Mouse (Mus musculus) forebrain, embryonic 16.5 days (tissue): Measurements from ENCODE around the gene Atp6v0a1. TPM values are rescaled to one million over a fixed set of nuclear protein-coding genes. Genes with fewer than 3 reads are reported as not detected.

Experiments used
- ATAC-seq: fragments of 200-750 bp; cut with Nextera tagmentation; 2 replicates; pipeline ENCODE4 v1.8.0; 2017; ENCODE audit warnings: mild to moderate bottlenecking, moderate library complexity
- H3K27ac ChIP-seq: fragments of 300-500 bp; sonication (generic); 2 replicates; pipeline ENCODE4 v1.5.1; 2014; ENCODE audit warnings: low read length, control low read depth
- H3K27me3 ChIP-seq: fragments of 300-500 bp; sonication (generic); replicated peaks from 2 replicates; pipeline ENCODE4 v1.6.1; 2014; ENCODE audit warnings: low read length; ENCODE audit not compliant: control insufficient read depth, insufficient read depth
- H3K36me3 ChIP-seq: fragments of 300-500 bp; sonication (generic); 2 replicates; pipeline ENCODE4 v1.6.1; 2014; ENCODE audit not compliant: control insufficient read depth, insufficient read depth
- H3K4me1 ChIP-seq: fragments of 300-500 bp; sonication (generic); replicated peaks from 2 replicates; pipeline ENCODE4 v1.6.1; 2014; ENCODE audit warnings: low read length; ENCODE audit not compliant: control insufficient read depth, insufficient read depth
- H3K4me2 ChIP-seq: fragments of 300-500 bp; sonication (generic); 2 replicates; pipeline ENCODE4 v1.6.1; 2014; ENCODE audit warnings: mild to moderate bottlenecking, low read length, control low read depth
- H3K4me3 ChIP-seq: fragments of 300-500 bp; sonication (generic); replicated peaks from 2 replicates; pipeline ENCODE4 v1.5.1; 2014; ENCODE audit warnings: mild to moderate bottlenecking, low read length, control low read depth
- H3K9ac ChIP-seq: fragments of 300-500 bp; sonication (generic); replicated peaks from 2 replicates; pipeline ENCODE4 v1.6.1; 2014; ENCODE audit warnings: low read depth, low read length, control low read depth
- H3K9me3 ChIP-seq: fragments of 300-500 bp; sonication (generic); 2 replicates; pipeline ENCODE4 v1.6.1; 2016; ENCODE audit warnings: low read length; ENCODE audit not compliant: control insufficient read depth
- WGBS: fragments of 180-500 bp; shearing (Covaris S2); extraction: QIAGEN DNeasy Blood & Tissue Kit; methylation state at CpG from one replicate; pipeline ENCODE4 v1.1.7; 2014; 5-methylcytosine and 5-hydroxymethylcytosine counted together
- polyA plus RNA-seq: library from polyadenylated mRNA; unstranded; fragments of >200 nt; fragmentation: Nextera tagmentation; extraction: Ambion mirVana; gene quantifications from 2 replicates; pipeline ENCODE4 v1.2.1, GENCODE M21; 2015

Gene Atp6v0a1
- polyA plus RNA-seq, 1 experiment from 2014 or later = 111 TPM

DNA sequence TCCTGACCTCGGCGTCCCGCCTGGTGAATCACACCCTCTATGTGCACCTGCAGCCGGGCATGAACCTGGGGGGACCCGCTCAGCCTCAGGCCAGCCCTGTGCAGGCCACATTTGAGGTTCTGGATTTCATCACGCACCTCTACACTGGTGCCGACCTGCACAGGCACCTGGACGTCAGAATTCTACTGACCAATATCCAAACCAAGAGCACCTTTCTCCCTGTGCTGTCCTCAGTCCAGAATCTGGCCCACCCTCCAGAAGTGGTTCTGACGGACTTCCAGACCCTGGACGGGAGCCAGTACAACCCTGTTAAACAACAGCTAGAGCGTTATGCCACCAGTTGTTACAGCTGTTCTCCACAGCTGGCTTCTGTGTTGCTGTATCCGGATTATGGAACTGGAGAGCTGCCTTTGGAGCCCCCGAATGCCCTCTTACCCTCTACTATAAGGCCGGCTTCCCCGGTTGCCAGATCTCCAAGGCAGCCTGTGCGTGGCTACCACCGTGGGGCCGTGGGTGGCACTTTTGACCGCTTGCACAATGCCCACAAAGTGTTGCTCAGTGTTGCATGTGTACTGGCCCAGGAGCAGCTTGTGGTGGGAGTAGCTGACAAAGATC is 73.9 kb downstream of the Atp6v0a1 start:
- no peaks in the 10 kb centered on the region for H3K9me3 ChIP-seq
- no peak for ATAC-seq
- H3K9ac ChIP-seq = peak overlapping the region; percentile 94
- H3K4me3 ChIP-seq = peak overlapping the region; percentile 91
- H3K27me3 ChIP-seq = peaks cover 29% of the 10 kb centered on the region
- peaks cover 33% of the 10 kb centered on the region for H3K4me1 ChIP-seq
- peak overlapping the region; percentile 100 for H3K4me2 ChIP-seq
- H3K27ac ChIP-seq = peak overlapping the region; percentile 94
- WGBS = 30% methylated on average over 19 of the region's 19 CpGs
- H3K36me3 ChIP-seq = no peaks in the 10 kb centered on the region

DNA sequence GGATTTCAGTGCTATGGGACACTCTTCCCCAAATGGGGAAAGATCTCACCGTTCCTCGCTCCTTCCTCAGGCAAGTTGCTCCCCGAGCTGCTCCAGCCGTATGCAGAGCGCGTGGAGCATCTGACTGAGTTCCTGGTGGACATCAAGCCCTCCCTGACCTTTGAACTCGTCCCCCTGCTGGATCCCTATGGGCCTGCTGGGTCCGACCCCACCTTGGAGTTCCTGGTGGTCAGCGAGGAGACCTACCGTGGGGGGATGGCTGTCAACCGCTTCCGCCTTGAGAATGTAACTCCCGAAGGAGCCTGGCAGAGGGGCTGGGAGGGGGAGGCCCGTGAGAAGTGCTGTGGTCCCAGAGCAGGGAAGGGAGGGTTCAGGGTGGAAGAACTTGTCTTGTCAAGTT is 75.0 kb downstream of the Atp6v0a1 start:
- ATAC-seq = no peak
- H3K9me3 ChIP-seq = no peaks in the 10 kb centered on the region
- no peaks in the 10 kb centered on the region; the same call in 1 of the 2 replicates for H3K36me3 ChIP-seq
- H3K27ac ChIP-seq = no peak overlapping the region
- no peak overlapping the region for H3K4me2 ChIP-seq
- H3K4me1 ChIP-seq = peaks cover 38% of the 10 kb centered on the region
- no peak overlapping the region for H3K4me3 ChIP-seq
- H3K9ac ChIP-seq = no peak overlapping the region
- WGBS = 85% methylated on average over 14 of the region's 14 CpGs
- peaks cover 18% of the 10 kb centered on the region for H3K27me3 ChIP-seq

DNA sequence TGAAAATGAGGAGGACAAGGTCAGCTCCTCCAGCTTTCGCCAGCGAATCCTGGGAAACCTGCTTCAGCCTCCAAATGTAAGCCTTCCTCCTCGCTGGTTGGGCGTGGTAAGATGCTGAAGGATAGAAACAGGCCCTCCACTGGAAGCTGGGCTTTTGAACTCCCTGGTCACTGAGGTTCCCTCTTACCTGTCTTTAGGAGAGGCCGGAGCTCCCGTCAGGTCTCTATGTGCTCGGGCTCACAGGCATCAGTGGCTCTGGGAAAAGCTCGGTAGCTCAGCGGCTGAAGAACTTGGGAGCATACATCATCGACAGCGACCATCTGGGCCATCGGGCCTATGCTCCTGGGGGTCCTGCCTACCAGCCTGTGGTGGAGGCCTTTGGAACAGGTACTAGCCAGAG is 75.6 kb downstream of the Atp6v0a1 start:
- H3K27me3 ChIP-seq = peaks cover 13% of the 10 kb centered on the region
- 90% methylated on average over 12 of the region's 12 CpGs for WGBS
- H3K36me3 ChIP-seq = peaks cover 4% of the 10 kb centered on the region; the same call in 1 of the 2 replicates
- no peaks in the 10 kb centered on the region for H3K9me3 ChIP-seq
- no peak overlapping the region for H3K27ac ChIP-seq
- no peak overlapping the region for H3K9ac ChIP-seq
- peaks cover 38% of the 10 kb centered on the region for H3K4me1 ChIP-seq
- no peak overlapping the region for H3K4me3 ChIP-seq
- no peak for ATAC-seq
- H3K4me2 ChIP-seq = no peak overlapping the region

DNA sequence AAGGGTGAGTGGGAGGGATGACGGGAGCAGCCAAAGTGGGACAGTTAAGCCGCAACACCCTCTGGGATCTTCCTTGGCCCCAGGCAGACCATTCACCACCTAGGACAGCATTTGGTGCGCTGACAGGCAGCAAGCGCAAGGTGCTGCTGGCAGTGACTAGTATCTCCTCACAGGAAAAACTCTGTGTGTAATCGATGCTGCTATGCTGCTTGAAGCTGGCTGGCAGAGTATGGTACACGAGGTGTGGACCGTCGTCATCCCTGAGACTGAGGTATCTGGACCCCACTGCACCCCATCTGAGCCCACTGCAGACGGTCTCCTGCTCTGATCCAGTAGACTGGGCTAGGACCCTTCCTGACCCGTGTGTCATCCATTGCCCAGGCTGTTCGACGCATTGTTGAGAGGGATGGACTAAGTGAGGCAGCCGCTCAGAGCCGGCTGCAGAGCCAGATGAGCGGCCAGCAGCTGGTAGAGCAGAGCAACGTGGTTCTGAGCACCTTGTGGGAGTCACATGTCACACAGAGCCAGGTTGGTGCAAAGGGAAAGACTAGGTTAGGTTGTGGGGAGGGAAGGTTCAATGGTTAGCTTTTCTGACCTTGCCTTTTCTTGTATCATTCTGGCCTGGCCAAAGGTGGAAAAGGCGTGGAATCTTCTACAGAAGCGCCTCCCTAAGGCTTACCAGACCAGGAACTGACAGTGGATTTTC is 76.5 kb downstream of the Atp6v0a1 start:
- no peaks in the 10 kb centered on the region for H3K9me3 ChIP-seq
- peaks cover 38% of the 10 kb centered on the region for H3K4me1 ChIP-seq
- ATAC-seq = no peak
- 93% methylated on average over 18 of the region's 18 CpGs for WGBS
- no peak overlapping the region for H3K4me2 ChIP-seq
- peaks cover 3% of the 10 kb centered on the region for H3K27me3 ChIP-seq
- H3K4me3 ChIP-seq = no peak overlapping the region
- peaks cover 14% of the 10 kb centered on the region for H3K36me3 ChIP-seq
- no peak overlapping the region; the same call in 1 of the 2 replicates for H3K27ac ChIP-seq
- H3K9ac ChIP-seq = no peak overlapping the region

DNA sequence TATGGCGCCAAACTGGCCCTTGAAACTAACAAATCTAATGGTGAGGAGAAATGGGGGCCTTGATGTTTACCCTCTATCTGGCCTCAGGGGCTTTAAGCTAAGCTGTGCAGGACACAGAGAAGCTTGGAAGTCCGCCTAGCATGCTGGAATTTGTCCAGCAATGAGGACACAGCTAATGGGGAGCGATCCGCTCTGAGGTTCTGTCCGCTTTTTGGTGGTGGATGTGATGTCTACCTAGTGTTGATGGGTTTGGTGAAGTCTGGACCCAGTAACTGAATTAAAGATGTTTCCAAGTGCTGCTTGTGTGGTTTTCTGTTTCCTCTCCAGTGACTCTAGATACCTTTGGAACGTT is 77.0 kb downstream of the Atp6v0a1 start:
- Histone ChIP-seq H3K4me2 (peak overlapping the region; percentile 87), H3K9me3 (no peaks in the 10 kb centered on the region), H3K27ac (peak overlapping the region; percentile 88), H3K27me3 (no peaks in the 10 kb centered on the region), H3K4me1 (peaks cover 38% of the 10 kb centered on the region), H3K36me3 (peaks cover 19% of the 10 kb centered on the region), H3K9ac (peak overlapping the region; percentile 75; the same call in 1 of the 2 replicates), H3K4me3 (peak overlapping the region; percentile 59)
- ATAC-seq = no peak
- WGBS = 79% methylated on average over 6 of the region's 6 CpGs

DNA sequence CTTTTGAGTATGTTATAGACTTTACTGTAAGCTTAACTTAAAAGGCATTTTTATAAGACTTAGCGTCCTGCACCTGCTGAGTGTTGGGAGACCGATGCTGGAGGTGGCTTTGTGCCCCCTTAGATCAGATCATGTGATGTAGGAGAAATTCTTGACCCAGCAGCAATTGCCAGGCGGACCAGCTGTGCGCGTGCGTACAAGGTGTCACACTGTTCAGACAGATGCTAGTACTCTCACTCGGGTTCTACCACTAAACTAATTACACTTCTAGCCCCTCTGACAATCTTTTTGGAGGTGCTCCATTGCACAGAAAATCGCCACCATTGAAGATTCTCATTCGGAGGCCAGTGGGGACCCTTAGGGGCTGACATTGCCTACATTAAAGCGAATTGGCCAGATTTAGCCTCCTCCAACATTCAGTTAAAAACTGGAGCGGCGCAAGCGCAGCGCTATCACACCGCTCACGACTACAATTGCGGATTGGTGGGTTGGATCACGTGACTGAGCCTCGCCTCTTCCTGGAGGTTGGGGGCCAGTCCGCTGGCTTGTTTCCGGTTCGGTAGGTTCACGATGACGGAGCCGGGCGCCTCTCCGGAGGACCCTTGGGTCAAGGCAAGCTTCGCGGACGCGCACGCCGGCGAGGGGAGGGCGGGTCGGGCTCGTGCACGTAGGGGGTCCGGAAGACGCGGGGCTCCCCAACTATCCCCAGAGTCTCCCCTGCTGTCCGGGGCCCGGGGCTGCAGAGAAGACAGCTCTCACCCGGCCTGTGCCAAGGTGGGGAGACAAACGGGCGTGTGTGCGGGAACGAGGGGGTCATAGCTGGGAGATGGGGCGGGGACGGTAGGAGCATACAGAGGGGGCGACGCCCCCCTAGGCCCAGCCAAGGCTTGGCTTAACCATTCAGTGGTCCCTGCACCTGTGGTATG is 77.8 kb downstream of the Atp6v0a1 start, which contains the start of gene Mlx:
TSS of gene Mlx (plus strand) at position 522 of the 926 bp plus-strand sequence.
- H3K9me3 ChIP-seq = no peaks in the 10 kb centered on the region
- peak within 1 kb of the TSS; percentile 87 for H3K4me2 ChIP-seq
- peak within 1 kb of the TSS; percentile 59 for H3K4me3 ChIP-seq
- no peaks in the 10 kb centered on the region for H3K27me3 ChIP-seq
- peak within 1 kb of the TSS; percentile 88 for H3K27ac ChIP-seq
- peak within 1 kb of the TSS; percentile 75 for H3K9ac ChIP-seq
- ATAC-seq = peak; percentile 80
- under 1% methylated on average over 51 of the region's 52 CpGs for WGBS
- H3K36me3 ChIP-seq = peaks cover 25% of the 10 kb centered on the region
- H3K4me1 ChIP-seq = peaks cover 33% of the 10 kb centered on the region

DNA sequence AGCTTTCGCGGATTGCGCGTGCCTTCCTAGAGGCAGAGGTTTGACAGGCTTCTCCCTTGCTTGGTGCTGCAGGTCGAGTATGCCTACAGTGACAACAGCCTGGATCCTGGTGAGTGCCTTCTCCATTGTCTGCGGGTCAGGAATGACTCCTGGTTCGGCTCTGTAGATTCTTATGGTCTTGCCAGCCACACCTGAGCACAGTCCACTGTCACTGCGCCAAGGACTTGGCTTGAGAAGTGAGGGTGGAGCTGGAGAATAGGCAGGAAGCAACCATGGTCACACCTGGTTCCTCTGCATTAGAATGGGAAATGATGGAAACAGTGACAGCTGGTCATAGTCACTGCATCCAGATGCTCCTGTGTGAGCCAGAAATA is 78.4 kb downstream of the Atp6v0a1 start:
- WGBS = 12% methylated on average over 8 of the region's 8 CpGs
- peak overlapping the region; percentile 87 for H3K4me2 ChIP-seq
- H3K4me1 ChIP-seq = peaks cover 33% of the 10 kb centered on the region
- peak overlapping the region; percentile 75 for H3K9ac ChIP-seq
- no peak for ATAC-seq
- H3K9me3 ChIP-seq = no peaks in the 10 kb centered on the region
- peak overlapping the region; percentile 88; the same call in 1 of the 2 replicates for H3K27ac ChIP-seq
- no peaks in the 10 kb centered on the region for H3K27me3 ChIP-seq
- H3K36me3 ChIP-seq = peaks cover 31% of the 10 kb centered on the region
- H3K4me3 ChIP-seq = peak overlapping the region; percentile 59

DNA sequence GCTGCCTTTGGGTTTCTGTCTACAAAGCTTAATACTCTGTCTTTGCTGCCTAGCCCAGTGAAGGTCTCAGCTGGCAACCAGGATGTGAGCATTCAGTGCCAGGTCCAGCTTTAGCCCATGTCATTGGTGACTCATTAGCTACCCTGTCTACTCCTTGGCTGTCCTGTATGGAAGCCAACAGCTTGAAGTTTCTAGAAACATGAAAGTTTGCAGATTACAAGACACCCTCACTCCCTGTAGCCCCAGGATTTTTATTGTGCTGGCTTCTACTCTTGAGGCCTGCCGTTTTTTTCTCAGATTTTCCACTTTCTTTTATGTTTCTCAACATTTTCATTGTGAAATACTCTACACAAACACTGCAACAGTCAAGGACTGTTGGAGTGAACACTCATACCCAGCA is 80.7 kb downstream of the Atp6v0a1 start:
- Histone ChIP-seq H3K27ac (no peak overlapping the region), H3K9me3 (no peaks in the 10 kb centered on the region), H3K4me2 (no peak overlapping the region), H3K4me1 (peaks cover 32% of the 10 kb centered on the region), H3K9ac (no peak overlapping the region), H3K27me3 (no peaks in the 10 kb centered on the region), H3K4me3 (no peak overlapping the region), H3K36me3 (peaks cover 35% of the 10 kb centered on the region)
- 85% methylated on average over 1 of the region's 1 CpGs for WGBS
- ATAC-seq = no peak

DNA sequence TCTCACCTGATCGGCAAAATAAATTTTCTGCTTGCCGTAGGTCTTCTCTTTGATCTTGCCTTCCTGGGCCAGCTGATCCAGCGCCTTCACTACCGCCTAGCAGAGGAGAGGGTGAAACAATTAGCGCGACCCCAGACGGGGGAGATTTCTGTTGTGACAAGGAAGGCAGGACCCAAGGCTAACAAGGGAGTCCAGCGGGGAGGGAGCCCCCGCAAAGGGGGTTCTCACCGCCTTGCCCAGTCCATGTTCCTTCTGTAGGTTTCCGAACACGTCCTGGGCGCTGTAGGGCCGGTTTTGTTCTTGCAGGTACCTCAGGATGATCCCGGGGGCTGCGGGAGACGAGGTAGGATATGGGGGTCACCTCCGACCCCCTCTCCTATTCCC is 85.7 kb downstream of the Atp6v0a1 start:
- Histone ChIP-seq H3K4me2 (peak overlapping the region; percentile 82), H3K36me3 (peaks cover 56% of the 10 kb centered on the region), H3K9me3 (no peaks in the 10 kb centered on the region), H3K9ac (peak overlapping the region; percentile 73), H3K4me1 (peaks cover 11% of the 10 kb centered on the region), H3K27me3 (no peaks in the 10 kb centered on the region), H3K4me3 (peak overlapping the region; percentile 71), H3K27ac (peak overlapping the region; percentile 56; the same call in 1 of the 2 replicates)
- WGBS = 0% methylated on average over 18 of the region's 18 CpGs
- peak; percentile 57; the same call in 1 of the 2 replicates for ATAC-seq
